Mouse (Mus musculus) frontal cortex, postnatal 14 days (tissue): ENCODE data around the gene Ms4a10.
A peak's percentile ranks its signal among the peaks of the same experiment; 100 is the strongest.

Experiments
- DNase-seq, 2 experiments: peaks; one replicate each; pipeline ENCODE4 v3.0.0; 2022; ENCODE audit warnings: low spot score in 2 of 2

Ms4a10 gene

GRCm38 (mm10) chr19:10959085-10959977 lies 15.1 kb downstream of the Ms4a10 start:
- no peak for DNase-seq

GRCm38 (mm10) chr19:10952021-10952939 lies 22.2 kb downstream of the Ms4a10 start:
- peak in 1 of 2 experiments; percentile 39 for DNase-seq

- no peak for DNase-seq
These were observed 24.9 kb downstream of the Ms4a10 start for GRCm38 (mm10) chr19:10949558-10949957.

DNA sequence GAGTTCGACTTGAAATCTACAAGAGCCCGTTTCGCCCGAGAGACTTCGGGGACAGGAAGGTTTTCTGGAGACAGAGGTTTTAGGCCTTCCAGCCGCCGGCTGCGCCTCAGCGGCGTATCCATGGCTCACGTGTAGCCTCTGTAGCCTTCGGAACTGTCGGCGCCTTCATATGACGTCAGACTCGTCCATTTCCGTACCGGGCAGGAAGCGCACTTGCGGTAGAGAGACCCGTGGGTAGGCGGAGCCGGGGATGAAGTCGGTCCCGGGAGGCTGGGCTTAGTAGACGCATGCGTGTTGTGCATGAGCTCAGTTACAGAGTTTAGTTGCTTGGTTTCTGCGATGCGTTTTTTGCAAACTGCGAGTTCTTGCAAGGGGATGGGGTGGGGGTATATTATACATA lies 25.4 kb downstream of the Ms4a10 start, which contains the start of gene Ccdc86:
Gene Ccdc86 (minus strand): TSS at position 155 of the 400 bp plus-strand sequence.
- DNase-seq = peak; percentile 93

DNA sequence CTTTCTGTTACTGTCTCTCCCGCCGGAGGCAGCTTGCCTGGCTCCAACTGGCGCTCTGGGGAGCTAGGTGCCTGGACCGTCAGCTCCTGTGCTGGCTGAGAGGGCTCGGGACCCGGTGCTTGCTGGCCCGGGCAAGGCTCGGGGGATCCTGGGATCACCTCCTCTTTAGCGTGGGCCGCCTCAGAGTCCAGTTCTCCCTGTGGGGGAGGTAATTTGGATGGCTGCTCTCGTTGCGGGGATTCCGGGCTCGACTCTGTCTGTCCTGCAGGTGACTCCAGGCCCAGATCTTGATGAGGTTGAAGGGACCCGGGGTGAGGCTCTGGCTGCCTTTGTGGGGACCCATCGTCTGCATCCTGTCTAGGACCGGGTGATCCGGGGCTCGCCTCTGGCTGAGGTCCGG lies 26.1 kb downstream of the Ms4a10 start:
- DNase-seq = no peak

GRCm38 (mm10) chr19:10947219-10947618 lies 27.3 kb downstream of the Ms4a10 start:
- no peak for DNase-seq

DNA sequence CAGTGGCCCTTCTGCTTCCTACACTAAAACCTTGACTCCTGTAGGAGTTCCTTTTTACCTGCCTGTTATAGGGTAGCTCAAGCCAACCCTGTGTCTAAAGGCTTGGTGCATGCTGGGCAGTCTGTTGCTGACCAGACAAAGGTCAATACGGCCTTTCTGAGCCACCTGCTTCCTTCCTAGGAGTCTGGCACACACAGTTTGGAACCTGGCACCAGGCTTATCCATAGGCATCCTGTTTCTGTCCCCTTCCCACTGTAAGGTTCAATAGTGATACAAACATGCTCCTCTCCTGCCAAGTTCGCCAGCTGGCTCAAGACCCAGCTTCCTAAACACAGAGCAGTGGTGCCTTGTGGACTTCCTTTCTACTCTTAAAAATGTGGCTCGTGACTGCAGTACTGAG lies 28.0 kb downstream of the Ms4a10 start:
- DNase-seq = no peak

DNA sequence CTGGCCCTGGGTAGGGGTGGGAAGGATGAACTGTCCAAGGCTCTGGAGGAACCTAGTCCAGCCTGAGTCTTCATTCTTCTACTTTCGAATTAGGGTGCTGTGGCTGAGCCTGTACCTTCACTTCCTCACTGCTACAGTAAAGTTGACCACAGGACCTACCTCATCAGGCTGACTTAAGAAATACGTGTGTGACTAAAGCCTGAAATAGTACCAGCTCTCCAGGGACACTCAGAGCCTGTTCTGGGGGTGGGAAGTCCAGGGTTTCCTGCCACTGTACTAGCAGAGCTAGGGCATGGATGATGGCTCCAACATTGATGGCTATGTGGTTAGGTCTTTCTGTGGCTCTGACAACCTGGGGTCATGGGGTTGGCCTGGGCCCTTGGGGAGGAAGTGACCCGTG lies 30.5 kb downstream of the Ms4a10 start:
- DNase-seq = no peak

GRCm38 (mm10) chr19:10940801-10941457 lies 33.5 kb downstream of the Ms4a10 start:
- DNase-seq = no peak

DNA sequence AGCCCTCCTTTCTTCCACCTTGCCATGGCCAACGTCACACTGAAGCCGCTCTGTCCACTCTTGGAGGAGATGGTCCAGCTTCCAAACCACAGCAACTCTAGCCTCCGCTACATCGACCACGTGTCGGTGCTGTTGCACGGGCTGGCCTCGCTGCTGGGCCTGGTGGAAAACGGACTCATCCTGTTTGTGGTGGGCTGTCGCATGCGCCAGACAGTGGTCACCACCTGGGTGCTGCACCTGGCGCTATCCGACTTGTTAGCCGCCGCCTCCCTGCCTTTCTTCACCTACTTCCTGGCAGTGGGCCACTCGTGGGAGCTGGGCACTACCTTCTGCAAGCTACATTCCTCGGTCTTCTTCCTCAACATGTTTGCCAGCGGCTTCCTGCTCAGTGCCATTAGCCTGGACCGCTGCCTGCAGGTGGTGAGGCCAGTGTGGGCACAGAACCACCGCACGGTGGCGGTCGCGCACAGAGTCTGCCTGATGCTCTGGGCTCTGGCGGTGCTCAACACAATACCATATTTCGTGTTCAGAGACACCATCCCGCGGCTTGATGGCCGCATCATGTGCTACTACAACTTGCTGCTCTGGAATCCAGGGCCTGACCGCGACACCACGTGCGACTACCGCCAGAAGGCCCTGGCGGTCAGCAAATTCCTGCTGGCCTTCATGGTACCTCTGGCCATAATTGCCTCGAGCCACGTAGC lies 34.2 kb downstream of the Ms4a10 start:
- DNase-seq = peak; percentile 47 to 50

DNA sequence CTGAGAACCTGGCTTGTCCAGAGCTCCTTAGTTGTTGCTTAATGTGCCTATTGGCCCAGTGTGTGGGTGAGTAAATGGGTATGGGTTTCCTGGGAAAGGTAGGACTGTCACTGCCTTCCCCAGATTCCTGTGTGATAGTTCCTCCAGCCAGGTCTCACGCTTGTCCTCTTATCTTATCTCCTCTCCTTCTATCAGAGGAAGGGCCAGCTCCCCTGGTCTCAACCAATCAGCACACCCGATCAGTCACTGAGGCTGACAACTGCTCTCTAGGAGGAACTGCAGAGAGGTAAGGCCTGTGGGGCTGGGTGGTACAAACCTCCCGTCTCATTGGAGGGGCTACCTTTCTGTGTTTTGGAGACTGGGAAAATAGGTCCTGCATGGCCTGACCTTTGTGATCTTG lies 35.7 kb downstream of the Ms4a10 start:
- DNase-seq = no peak

GRCm38 (mm10) chr19:10937110-10937563 lies 37.3 kb downstream of the Ms4a10 start, which contains the start of gene Ptgdr2:
Gene Ptgdr2 (plus strand): TSS chr19:10937160.
- DNase-seq = no peak

GRCm38 (mm10) chr19:10936077-10936476 lies 38.4 kb downstream of the Ms4a10 start:
- no peak for DNase-seq

DNA sequence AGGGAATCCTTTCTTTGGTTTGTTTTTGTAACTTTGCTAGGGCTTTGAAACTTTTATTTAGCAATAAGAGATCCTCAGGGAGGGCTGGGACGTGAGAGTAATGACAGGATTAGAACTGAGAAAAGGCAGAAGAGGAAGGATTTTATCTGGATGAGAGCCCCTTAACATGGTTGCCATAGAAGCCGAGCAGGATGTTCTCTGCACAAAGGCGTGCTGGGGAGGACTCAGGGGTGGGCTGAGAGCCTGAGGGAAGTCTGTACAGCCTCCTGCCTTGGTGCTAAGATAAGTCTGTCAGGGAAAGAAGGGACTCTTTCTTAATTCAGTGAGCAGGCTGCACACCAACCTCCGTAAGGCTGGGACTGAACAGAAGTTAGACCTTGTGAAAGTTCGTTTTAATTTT lies 39.4 kb downstream of the Ms4a10 start:
- no peak for DNase-seq

DNA sequence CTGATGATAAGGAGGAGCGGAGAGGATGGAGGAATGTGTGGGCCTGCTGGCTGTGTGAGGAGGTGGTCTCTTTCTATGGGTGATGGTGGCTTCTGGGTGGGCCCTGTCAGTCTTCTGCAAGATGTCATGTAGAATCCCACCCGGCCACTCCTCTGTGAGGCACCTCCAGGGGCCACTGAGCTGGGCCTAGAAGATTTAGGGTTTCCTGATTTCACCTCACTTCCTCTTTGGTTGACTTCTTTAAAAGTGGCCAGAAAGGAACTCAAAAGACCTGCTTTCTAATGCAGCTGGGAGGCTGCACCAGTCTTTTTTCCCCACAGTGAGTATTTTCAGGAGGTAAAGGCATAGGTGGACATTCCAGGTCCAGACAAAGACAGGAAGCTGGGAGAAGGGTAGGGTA lies 43.8 kb downstream of the Ms4a10 start:
- no peak for DNase-seq

GRCm38 (mm10) chr19:10926666-10927065 lies 47.8 kb downstream of the Ms4a10 start:
- no peak for DNase-seq

DNA sequence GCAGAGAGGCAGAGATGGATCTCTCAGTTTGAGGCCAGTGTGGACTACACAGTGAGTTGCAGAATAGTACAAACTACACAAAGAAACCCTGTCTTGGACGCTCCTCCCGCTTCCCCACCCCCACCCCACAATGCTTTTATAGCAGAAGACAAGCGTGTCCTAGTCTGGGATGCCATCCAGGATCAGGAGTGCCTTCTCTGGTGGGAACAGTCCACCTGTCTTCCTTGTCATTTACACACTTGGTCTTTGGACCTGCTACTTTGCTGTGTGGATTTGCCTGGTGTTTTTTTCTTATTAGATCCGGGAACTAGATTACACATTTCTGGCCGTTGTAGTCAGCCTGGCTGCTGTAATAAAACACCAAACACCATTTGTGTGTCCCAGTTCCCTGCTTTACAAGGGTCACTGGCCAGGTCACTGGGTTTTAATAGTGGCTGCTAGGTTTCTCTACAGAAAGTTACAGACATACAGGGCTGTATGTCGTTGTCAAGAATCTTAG lies 48.3 kb downstream of the Ms4a10 start:
- no peak for DNase-seq

- DNase-seq = no peak
These were observed 50.2 kb downstream of the Ms4a10 start for GRCm38 (mm10) chr19:10924220-10924619.

GRCm38 (mm10) chr19:10921058-10921457 lies 53.4 kb downstream of the Ms4a10 start:
- no peak for DNase-seq

- DNase-seq = no peak
These were observed 53.9 kb downstream of the Ms4a10 start, which contains the start of gene Zp1 for GRCm38 (mm10) chr19:10920532-10920931. Gene Zp1 (minus strand): TSS chr19:10920632.
